27 mouse cellular contexts compared by ENCODE assay signal in the genomic region with DNA sequence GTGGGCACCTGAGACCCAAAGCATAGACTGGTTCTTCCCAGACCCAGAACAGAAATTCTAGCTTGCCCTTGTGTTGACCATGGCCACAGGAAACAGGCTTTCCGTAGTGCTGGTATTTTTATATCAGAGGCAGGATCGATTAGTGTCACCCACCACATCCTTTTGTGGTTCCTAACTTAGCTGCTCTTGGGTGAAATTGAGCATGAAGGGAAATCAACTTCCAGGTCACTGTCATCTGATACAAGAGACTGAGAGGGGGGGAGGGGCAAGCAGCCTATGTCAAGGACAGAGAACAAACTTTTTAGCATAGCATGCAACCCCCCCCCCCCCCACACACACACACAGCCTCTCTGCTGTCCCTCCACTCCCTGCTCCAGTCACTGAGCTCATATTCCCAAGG. TPM values are rescaled to one million over a fixed set of nuclear protein-coding genes. Genes with fewer than 3 reads are reported as not detected.
DNase-seq lines count a peak whose midpoint lies in the region; ATAC-seq and TF ChIP-seq lines count a peak whose summit lies in the region.
"Had no signal": no experiment of that assay in that cellular context is flagged by ENCODE, and none has a peak within 500 bp of the region (broad histone marks: within the 10 kb centered on the region; RNA-seq: fewer than 3 reads in every experiment).

No protein-coding gene starts in this region.

- peak; percentile 37; the same call in 1 of the 2 replicates for ATAC-seq in G1E (ENCODE audit: extremely low read depth, insufficient number of reproducible peaks, low FRiP score, poor library complexity, severe bottlenecking)
- ATAC-seq: activated CD4-positive, CD25-positive, alpha-beta regulatory T cell, adult 4 months; forebrain, embryonic 15.5 days; hindbrain, postnatal 0 days had no signal

- peaks cover 63% of the 10 kb centered on the region for H3K27me3 ChIP-seq in G1E (ENCODE audit: insufficient read depth, low read length)
- H3K27me3 ChIP-seq: embryonic facial prominence, embryonic 13.5 days; forebrain, embryonic 15.5 days; heart, embryonic 15.5 days had no signal

- H3K36me3 ChIP-seq in G1E (replicated peaks) = no peaks in the 10 kb centered on the region
- H3K36me3 ChIP-seq: embryonic facial prominence, embryonic 10.5 days; embryonic facial prominence, embryonic 13.5 days; forebrain, embryonic 12.5 days; forebrain, embryonic 15.5 days; heart, embryonic 12.5 days; heart, embryonic 15.5 days had no signal

- no peak for DNase-seq in G1E (ENCODE audit: low spot score)
- peak; percentile 17 for DNase-seq in induced T-regulatory cell, adult 2 months (ENCODE audit: low read depth)
- DNase-seq in retina, embryonic 14.5 days (ENCODE audit: low spot score) = peak; percentile 73
- no peak for DNase-seq in heart, postnatal 25 days (ENCODE audit: low spot score)
- no peak for DNase-seq in ovary, postnatal 36 days (ENCODE audit: low spot score)
- no peak for DNase-seq in adrenal gland, adult 8-10 months
- DNase-seq: adrenal gland, postnatal 10 days; adrenal gland, postnatal 36 days; cerebellum, adult 18-20 months; cerebellum, adult 9-10 months; cerebellum, postnatal 14 days; embryo, embryonic 11 days; gastrocnemius, postnatal 25 days; heart, adult 18-20 months; heart, postnatal 10 days; heart, postnatal 4 days had no signal

- peaks cover 20% of the 10 kb centered on the region for H3K4me1 ChIP-seq in G1E (ENCODE audit: insufficient read depth, low read depth, low read length)
- H3K4me1 ChIP-seq: forebrain, embryonic 12.5 days; forebrain, embryonic 15.5 days had no signal

- H3K9me3 ChIP-seq in G1E (replicated peaks) = no peaks in the 10 kb centered on the region
- H3K9me3 ChIP-seq: embryonic facial prominence, embryonic 10.5 days; embryonic facial prominence, embryonic 13.5 days; forebrain, embryonic 12.5 days; forebrain, embryonic 15.5 days; heart, embryonic 12.5 days; heart, embryonic 15.5 days had no signal

- no peak overlapping the region for H3K4me3 ChIP-seq in G1E (ENCODE audit: low read depth, low read length)
- H3K4me3 ChIP-seq: embryonic facial prominence, embryonic 10.5 days; embryonic facial prominence, embryonic 13.5 days; erythroblast, embryonic 14.5 days; forebrain, embryonic 12.5 days; forebrain, embryonic 15.5 days; heart, embryonic 12.5 days; heart, embryonic 15.5 days had no signal

- no peak for TF ChIP-seq CTCF in G1E (IDR thresholded peaks at IDR 0.05; ENCODE audit: low read depth, low read length)

- intact Hi-C loops in heart, postnatal 25 days (cut with DNase I) = loop anchor here (10.0 kb wide), 1 partner anchor 1006 kb away; no protein-coding TSS in a partner anchor

RNA-seq across cellular contexts. Expression of a gene that starts 26.8 kb away (rescaled TPM):
- not detected in 2 replicates for total RNA-seq in G1E (2014; fragmentation: Nextera tagmentation)
- 0.16 and 0.29 TPM in 2 replicates for total RNA-seq in G1E (2017)
- polyA plus RNA-seq in G1E (2012) = not detected in 2 replicates
- not detected for total RNA-seq in heart, postnatal 25 days (2021)
- total RNA-seq in adrenal gland, adult 8-10 months (2022) = under 1 TPM in 1 of 4 experiments, not detected in 3; 0.07 TPM
- total RNA-seq: adrenal gland, postnatal 36 days; gastrocnemius, postnatal 25 days had no signal

RNA-seq across cellular contexts. Expression of a gene that starts 41.3 kb away (rescaled TPM):
- not detected in 2 replicates for total RNA-seq in G1E (2014; fragmentation: Nextera tagmentation)
- 0.06 and 0.11 TPM in 2 replicates for total RNA-seq in G1E (2017)
- not detected in 2 replicates for polyA plus RNA-seq in G1E (2012)
- total RNA-seq in heart, postnatal 25 days (2021) = under 1 TPM; 0.06 to 0.08 TPM
- under 1 TPM in 1 of 4 experiments, not detected in 3; 0.09 TPM for total RNA-seq in adrenal gland, adult 8-10 months (2022)
- total RNA-seq: adrenal gland, postnatal 36 days; CH12.LX; gastrocnemius, adult 8-10 months; gastrocnemius, postnatal 25 days had no signal
- polyA plus RNA-seq: activated CD4-positive, CD25-positive, alpha-beta regulatory T cell, adult 4 months; erythroblast, embryonic 14.5 days; heart, embryonic 15.5 days had no signal

Comparison
In these comparisons a context has a peak if more than half of its experiments do, and no peak if none do; other contexts are left out.
1. DNase-seq: peak in induced T-regulatory cell, adult 2 months (single experiment) and retina, embryonic 14.5 days (single experiment); none in G1E (single experiment), heart, postnatal 25 days (single experiment), ovary, postnatal 36 days (single experiment) and adrenal gland, adult 8-10 months (single experiment).